Mouse (Mus musculus): ENCODE measurements around the gene Tmem183a.

The Tmem183a gene

DNA sequence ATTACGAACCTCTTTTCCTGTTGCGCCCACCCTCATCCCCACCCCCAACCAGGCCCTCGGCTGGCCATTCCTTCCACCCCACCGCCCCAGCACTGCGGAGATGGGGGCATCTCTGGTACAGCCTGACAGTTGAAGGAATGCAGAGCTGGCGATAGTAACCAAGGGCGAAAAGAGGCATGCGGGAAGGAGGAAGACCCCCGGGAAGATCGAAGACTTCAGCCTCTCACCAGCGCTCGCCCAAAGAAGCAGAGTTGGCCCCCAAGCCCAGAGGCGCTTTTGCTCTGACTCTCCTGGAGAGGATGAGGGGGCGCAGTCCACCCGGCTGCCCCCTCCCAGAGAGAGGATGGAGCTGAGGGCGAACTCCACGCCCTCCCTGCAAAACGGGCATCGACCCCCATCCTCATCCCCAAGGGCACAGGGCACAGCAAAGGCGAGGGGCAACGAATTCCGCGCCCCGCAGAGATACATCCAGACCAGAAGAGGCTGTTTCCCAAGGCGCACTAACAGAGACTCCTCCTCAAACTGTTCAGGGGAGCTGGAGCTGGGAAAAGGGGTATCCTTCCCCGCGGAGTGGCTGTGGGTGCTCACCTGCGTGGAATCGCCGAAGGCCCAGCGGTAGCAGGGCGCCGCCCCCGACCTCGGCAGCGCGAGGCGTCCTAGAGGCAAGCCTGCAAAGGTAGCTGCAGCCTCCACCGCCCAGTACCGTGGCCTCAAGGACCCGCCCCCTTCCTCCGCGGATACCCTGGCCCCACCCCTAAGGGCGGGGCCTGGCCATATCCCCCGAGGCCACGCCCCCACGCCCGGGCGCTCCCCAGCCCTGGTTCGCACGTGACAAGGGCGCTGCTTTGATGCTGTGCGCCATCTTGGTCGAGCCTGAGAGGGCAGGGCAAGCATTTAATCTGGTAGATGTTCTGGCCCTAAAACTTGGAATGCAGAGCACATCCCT, 17.5 kb downstream of the Tmem183a start:
- DNase-seq = peak; percentile 77

GRCm38 (mm10) chr1:134343567-134343966, 18.2 kb downstream of the Tmem183a start:
- no peak for DNase-seq

GRCm38 (mm10) chr1:134342781-134343310, 18.9 kb downstream of the Tmem183a start:
- DNase-seq = no peak

DNA sequence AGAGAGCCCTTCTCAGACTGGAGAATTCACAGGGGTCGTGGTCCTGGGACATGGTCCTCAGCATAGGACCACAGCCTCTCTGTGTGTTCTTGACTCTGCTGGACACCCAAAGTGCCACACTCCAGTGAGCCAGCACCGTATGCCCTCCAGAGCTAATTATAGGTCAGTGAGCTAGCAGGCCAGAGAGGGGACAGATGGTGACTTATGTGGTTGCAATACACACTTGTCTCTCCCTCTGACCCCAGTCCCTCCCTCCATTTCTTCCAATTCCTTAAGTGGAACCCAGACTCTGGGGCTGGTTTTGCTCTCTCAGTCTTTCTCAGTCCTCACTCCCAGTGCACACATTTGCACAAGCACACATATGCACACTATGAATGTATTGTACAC, 19.5 kb downstream of the Tmem183a start:
- DNase-seq = no peak

- no peak for DNase-seq
Measured at GRCm38 (mm10) chr1:134341641-134342277, 20.0 kb downstream of the Tmem183a start.

DNA sequence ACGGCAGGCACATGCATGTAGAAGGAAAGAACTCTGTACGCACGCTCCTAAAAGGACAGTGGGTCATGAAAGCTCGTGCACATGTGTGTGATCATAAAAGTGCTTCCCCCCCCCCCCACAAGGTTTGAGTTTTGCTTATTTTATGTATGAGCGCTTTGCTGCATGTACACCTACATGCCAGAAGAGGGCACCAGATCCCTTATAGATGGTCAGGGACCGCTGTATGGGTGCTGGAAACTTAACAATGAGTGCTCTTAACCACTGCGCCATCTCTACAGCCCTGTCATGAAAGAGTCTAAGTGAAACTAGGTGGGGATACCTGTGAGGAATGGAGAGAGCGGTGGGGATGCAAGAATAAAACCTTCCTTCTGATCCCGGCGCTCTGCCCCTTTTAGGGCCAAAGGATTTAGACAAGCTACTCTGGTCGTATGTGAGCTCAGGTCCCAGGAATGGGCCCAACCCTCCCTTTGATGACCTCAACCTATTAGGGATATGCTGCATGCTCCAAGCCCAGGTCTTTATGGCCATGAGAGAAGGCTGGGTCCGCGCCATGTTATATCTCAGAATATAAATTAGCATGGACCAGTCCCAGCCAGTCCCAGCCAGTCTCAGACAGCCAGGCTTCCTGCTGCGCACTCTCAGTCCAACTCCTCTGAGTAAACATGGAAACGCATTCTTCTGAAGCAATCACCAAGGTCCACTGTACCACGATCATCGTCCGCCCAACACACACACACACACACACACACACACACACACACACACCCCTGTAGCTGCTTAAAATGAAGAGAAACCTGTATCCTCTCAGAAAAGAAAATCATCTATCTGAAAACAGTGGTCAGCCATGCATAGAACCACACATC, 21.8 kb downstream of the Tmem183a start:
- DNase-seq = no peak

GRCm38 (mm10) chr1:134339162-134339561, 22.6 kb downstream of the Tmem183a start:
- DNase-seq = no peak

- no peak for DNase-seq
Measured at GRCm38 (mm10) chr1:134336958-134337710, 24.6 kb downstream of the Tmem183a start.

- no peak for DNase-seq
Measured at GRCm38 (mm10) chr1:134335924-134336810, 25.6 kb downstream of the Tmem183a start.

DNA sequence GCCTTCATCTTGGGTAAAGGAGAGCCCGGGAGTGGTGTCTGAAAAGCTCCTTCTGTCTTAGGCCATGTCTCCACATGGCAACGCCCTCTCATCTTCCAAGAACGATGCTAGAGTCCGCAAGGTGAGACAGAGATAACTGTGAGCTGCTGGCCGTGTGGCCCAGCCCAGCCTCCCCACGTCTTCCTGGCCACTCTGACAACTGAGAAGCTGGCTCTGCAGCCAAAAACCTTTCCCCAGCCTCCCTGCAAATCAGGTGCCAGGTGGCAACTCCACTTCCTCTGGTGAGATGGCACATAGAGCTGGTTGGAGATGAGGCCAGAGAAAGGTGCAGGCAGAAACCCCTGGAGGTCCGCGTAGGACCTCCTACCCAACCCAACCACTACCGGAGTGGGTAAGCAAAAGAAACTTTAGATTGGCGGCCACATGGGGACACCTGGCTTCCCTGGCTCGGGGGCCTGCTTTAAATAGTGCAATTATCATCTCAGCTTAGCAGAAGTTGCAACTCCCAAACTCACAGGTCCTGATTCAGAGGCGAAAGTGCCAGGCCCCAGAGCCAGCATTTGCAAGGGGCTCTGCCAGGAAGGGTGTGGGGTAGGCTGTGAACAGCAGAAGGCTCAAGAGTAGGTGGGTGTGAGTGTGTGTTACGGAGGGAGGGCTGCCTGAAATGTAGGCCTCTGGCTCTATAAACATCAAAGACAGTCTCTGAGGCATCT, 26.4 kb downstream of the Tmem183a start:
- no peak for DNase-seq

DNA sequence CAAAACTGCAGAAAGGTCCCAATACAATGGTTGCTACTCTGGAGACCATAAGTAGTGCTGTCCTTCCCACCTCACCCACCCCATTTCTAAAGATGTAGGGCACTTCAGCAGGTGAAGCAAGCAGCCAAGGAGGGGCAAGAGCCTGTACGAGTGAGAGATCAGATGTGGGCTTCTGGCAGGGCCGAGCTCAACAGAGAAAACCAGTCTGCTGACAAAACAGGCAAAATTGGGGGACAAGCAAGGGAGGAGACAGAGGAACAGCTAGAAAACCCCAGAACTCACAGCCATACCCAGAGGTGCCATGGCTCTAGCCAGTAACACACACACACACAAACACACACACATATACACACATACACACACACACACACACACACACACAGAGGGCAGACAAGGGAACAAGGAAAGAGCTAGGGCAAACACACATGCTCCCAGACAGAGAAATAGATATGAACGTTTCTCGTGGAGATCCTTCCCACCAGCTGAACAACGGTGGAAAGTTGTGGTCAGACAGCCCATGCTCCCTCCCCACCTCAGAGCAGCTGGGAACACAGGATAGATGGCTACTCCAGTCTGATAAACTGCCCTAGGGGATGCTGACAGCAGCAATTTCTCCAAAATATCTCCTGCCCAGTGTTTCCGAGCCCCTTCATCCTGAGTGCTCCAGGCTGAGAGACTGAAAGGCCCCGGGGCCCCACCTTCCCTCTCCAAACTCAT, 27.5 kb downstream of the Tmem183a start:
- no peak for DNase-seq

GRCm38 (mm10) chr1:134333371-134334110, 28.2 kb downstream of the Tmem183a start:
- DNase-seq = no peak

DNA sequence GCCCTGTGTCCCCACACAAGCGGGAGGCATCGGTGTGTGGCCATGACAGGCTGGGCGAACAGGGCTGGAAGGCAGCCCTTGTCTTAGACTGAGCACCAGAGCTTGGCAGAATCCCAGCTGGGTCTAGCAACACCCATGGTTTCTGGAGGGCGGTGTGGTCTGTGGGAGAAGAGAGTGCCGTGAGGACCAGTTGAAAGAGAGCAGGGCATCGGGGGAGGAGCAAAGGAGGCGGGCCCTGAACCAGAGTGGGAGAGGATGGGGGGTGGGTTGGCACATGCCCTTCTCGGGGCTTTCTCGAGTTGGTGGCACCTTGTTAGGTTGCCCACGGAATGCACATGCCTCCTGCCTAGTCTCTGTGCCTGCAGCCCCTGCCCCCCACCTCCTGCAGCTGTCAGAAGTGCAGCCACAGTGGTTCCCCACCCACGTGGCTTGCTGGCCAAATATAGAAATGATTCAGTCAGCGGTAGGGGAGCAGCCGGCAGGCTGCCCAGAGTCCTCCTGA, 29.0 kb downstream of the Tmem183a start, which contains the start of gene Ppfia4:
TSS of gene Ppfia4 (minus strand) at position 159 of the 502 bp plus-strand sequence.
- DNase-seq = peak; percentile 46

GRCm38 (mm10) chr1:134331879-134332635, 29.7 kb downstream of the Tmem183a start:
- peak; percentile 72 for DNase-seq

DNA sequence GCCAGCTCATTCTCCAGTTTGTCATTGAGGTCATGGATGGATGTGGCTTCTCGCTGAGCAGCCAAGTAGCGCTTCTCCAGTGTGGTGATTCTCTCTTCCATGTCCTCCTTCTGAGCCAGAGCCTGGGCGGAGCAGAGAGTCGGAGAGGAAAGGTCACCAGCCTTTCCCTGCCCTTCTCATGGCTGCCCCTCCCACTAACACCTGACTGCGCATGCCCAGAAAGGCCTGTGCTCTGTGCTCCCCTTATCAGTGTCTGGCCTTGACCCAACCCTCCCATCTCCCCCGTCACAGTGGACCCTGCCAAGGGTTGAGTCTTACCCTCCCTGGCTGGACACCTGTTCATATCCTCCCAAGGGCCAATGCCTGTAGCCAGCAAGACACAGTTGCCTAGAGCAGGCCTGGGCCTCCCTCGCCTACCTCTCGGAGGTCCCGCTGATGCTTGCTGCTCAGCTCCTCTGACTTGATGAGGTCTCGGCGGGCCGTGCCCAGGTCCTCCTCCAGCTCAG, 34.9 kb downstream of the Tmem183a start:
- DNase-seq = no peak

- DNase-seq = no peak
Measured at GRCm38 (mm10) chr1:134322591-134322990, 39.2 kb downstream of the Tmem183a start.

- no peak for DNase-seq
Measured at GRCm38 (mm10) chr1:134320691-134321301, 41.0 kb downstream of the Tmem183a start.
